Mouse (Mus musculus) heart, embryonic 14.5 days (tissue): ENCODE measurements at regions not wholly inside any gene's neighbourhood (a gene's known extent, or its start where the extent isn't known, plus 50 kb on each side); places are given as distances from the start of the nearest gene placed in this dataset.

Source experiments
- ATAC-seq: fragments of 200-750 bp; cut with Nextera tagmentation; 2 replicates; pipeline ENCODE4 v1.8.0; 2017; ENCODE audit warnings: low read depth, moderate TSS enrichment; ENCODE audit not compliant: insufficient number of reproducible peaks, insufficient read depth, low FRiP score
- H3K27ac ChIP-seq, 2 experiments: fragments of 200-500 bp in 1 of 2; fragments of 300-500 bp in 1 of 2; sonication (generic) in 1 of 2; replicated peaks in 1 of 2; 2 replicates each; pipeline ENCODE4 v1.5.1; 2012 to 2014; ENCODE audit warnings: low read depth in 2 of 2, low read length in 2 of 2, control low read depth in 1 of 2, mild to moderate bottlenecking in 1 of 2, mixed read lengths in 1 of 2; ENCODE audit not compliant: control insufficient read depth in 1 of 2, insufficient read depth in 1 of 2
- H3K27me3 ChIP-seq: fragments of 300-500 bp; sonication (generic); 2 replicates; pipeline ENCODE4 v1.6.1; 2014; ENCODE audit warnings: mild to moderate bottlenecking, low read length, control low read depth; ENCODE audit not compliant: control insufficient read depth, insufficient read depth
- H3K36me3 ChIP-seq: fragments of 300-500 bp; sonication (generic); 2 replicates; pipeline ENCODE4 v1.6.1; 2014; ENCODE audit warnings: mild to moderate bottlenecking, control low read depth, low read length, mixed read lengths; ENCODE audit not compliant: control insufficient read depth, insufficient read depth
- H3K4me1 ChIP-seq, 2 experiments: fragments of 200-500 bp in 1 of 2; fragments of 300-500 bp in 1 of 2; sonication (generic) in 1 of 2; 2 replicates each; pipeline ENCODE4 v1.6.1; 2012 to 2014; ENCODE audit warnings: low read length in 2 of 2, control low read depth in 1 of 2, mixed read lengths in 1 of 2; ENCODE audit not compliant: control insufficient read depth in 2 of 2, insufficient read depth in 2 of 2
- H3K4me2 ChIP-seq: fragments of 300-500 bp; sonication (generic); 2 replicates; pipeline ENCODE4 v1.6.1; 2014; ENCODE audit warnings: mild to moderate bottlenecking, low read length
- H3K4me3 ChIP-seq, 2 experiments: fragments of 200-500 bp in 1 of 2; fragments of 300-500 bp in 1 of 2; sonication (generic) in 1 of 2; 2 replicates each; pipeline ENCODE4 v1.5.1; 2012 to 2014; ENCODE audit warnings: low read length in 2 of 2, mild to moderate bottlenecking in 2 of 2, control low read depth in 1 of 2, low read depth in 1 of 2, moderate library complexity in 1 of 2; ENCODE audit not compliant: control insufficient read depth in 1 of 2, insufficient read depth in 1 of 2
- H3K9ac ChIP-seq: fragments of 300-500 bp; sonication (generic); 2 replicates; pipeline ENCODE4 v1.6.1; 2014; ENCODE audit warnings: mild to moderate bottlenecking, low read length
- H3K9me3 ChIP-seq: fragments of 300-500 bp; sonication (generic); 2 replicates; pipeline ENCODE4 v1.6.1; 2016; ENCODE audit warnings: low read length, control low read depth; ENCODE audit not compliant: control insufficient read depth
- WGBS: fragments of 180-500 bp; shearing (Covaris S2); extraction: QIAGEN DNeasy Blood & Tissue Kit; methylation state at CpG from one replicate; pipeline ENCODE4 v1.1.7; 2014; 5-methylcytosine and 5-hydroxymethylcytosine counted together

DNA sequence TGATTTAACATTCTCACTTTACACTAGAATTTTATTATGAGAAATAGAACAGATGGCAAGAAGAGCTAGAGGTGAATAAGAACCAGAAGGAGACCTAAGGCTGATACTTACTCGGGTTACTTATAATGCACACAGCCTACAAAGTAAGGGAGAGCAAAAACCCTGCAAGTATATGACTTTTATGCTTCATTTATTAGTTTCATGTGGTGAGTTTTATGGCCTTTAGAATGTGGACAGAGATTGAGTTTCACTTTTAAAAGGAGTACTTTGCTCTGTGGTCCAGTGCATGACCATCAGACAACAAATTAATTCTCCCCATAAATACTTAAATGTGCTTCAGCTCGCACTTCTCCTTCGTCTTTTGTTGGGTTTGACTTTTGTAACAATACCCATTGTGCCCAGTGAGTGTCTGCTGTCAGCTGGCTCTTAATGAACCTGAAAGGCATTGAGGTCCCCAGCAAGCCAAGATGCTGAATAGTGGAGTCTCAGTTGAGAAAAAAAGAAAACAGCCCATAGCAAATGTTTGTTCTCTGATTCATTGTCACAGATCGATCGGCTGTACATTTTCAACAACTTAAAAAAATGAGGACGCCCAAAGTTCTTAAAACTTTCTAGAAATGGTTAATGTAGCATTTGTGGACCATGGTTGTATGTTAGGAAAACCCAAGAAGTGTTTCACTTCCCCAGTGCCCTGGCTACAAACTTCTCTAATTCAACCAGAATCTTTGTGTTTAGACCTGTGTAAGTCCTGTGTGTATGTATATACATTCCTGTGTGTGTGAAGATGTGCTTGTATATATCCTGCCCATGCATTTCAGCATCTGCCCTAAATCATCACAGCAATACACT, 194.5 kb downstream of the Gm5426 start:
- Histone ChIP-seq H3K27me3 (no peaks in the 10 kb centered on the region), H3K4me3 (no peak overlapping the region), H3K4me2 (no peak overlapping the region), H3K9ac (no peak overlapping the region), H3K4me1 (peaks cover 0 to 2% of the 10 kb centered on the region in 2 experiments; a peak in 1 of 4 replicates), H3K36me3 (no peaks in the 10 kb centered on the region), H3K27ac (no peak overlapping the region), H3K9me3 (no peaks in the 10 kb centered on the region)
- WGBS: 80% methylated on average over 6 of the region's 6 CpGs
- no peak for ATAC-seq

DNA sequence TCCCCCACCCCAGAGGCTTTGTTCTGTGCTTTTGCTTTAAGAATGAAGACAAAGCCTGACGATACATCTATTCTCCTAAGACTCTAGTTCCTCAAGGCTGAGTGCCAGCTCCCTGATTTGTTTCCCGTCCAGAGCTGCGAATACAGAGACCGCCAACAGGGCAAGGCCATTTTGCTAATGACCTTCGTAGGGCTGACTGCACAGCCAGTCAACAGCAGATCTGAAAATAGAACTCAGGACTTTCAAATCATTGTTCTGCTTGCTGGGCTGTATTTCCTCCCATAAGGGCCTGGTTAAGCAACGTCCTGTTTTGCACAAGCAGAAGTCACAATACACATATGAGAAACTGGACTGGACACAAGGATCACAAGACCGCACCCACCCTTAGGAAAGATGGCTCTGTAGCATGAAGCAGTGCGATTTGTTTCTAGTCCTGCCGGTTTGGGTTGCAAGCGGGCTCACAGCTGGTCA, 196.4 kb downstream of the Gm5426 start:
- H3K27ac ChIP-seq: peak overlapping the region; percentile 18 to 31; a peak in 2 of 4 replicates
- no peaks in the 10 kb centered on the region for H3K9me3 ChIP-seq
- H3K4me1 ChIP-seq: peaks cover 0 to 2% of the 10 kb centered on the region in 2 experiments; a peak in 1 of 4 replicates
- H3K27me3 ChIP-seq: no peaks in the 10 kb centered on the region
- ATAC-seq: no peak
- WGBS: 61% methylated on average over 10 of the region's 10 CpGs
- no peak overlapping the region for H3K4me3 ChIP-seq
- no peak overlapping the region for H3K4me2 ChIP-seq
- H3K9ac ChIP-seq: no peak overlapping the region
- no peaks in the 10 kb centered on the region for H3K36me3 ChIP-seq

DNA sequence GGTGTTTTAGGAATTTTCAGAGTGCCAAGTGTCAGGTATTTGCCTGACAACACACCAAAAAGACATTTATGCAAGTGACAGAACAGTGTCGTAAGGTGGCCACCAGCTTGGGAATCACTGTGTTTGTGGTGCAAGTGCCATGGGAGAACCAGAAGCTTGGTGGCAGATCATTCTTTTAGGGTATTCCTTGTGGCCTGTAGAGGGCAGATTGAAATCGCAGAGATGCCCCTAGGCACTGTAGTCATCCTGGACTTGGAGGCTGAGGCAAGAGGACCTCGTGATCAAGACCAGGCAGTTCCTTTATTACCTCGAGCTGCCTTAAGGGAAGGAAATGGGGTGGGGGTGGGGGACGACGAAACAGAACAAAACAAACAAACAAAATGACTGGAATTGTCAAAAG, 196.8 kb downstream of the Gm5426 start:
- Histone ChIP-seq H3K4me1 (peaks cover 0 to 2% of the 10 kb centered on the region in 2 experiments; a peak in 1 of 4 replicates), H3K9me3 (no peaks in the 10 kb centered on the region), H3K27ac (peak overlapping the region; percentile 6 to 18; a peak in 2 of 4 replicates), H3K4me2 (no peak overlapping the region), H3K4me3 (no peak overlapping the region), H3K27me3 (no peaks in the 10 kb centered on the region), H3K9ac (no peak overlapping the region), H3K36me3 (no peaks in the 10 kb centered on the region)
- ATAC-seq: no peak
- WGBS: 73% methylated on average over 6 of the region's 6 CpGs

DNA sequence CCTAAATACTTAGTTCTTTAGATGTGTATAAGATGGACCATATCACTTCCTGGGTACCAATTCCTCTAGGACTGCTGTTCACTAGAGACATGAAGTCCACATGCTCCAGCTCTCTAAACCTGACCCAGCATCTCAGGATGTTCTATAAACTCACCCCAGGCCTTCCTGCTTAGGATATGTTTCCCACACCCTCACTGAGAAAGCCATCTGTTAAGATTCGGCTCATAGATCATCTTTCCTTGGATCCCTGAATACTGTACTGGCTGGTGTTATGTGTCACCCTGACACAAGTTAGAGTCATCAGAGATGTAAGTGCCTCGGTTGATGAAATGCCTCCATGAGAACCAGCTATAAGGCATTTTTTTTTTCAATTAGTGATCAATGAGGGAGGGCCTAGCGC, 199.9 kb downstream of the Gm5426 start:
- H3K27ac ChIP-seq: no peak overlapping the region
- no peaks in the 10 kb centered on the region for H3K9me3 ChIP-seq
- H3K9ac ChIP-seq: no peak overlapping the region
- peaks cover 0 to 2% of the 10 kb centered on the region in 2 experiments; a peak in 1 of 4 replicates for H3K4me1 ChIP-seq
- 86% methylated on average over 3 of the region's 3 CpGs for WGBS
- H3K27me3 ChIP-seq: no peaks in the 10 kb centered on the region
- no peaks in the 10 kb centered on the region for H3K36me3 ChIP-seq
- no peak overlapping the region for H3K4me3 ChIP-seq
- H3K4me2 ChIP-seq: no peak overlapping the region
- no peak for ATAC-seq

DNA sequence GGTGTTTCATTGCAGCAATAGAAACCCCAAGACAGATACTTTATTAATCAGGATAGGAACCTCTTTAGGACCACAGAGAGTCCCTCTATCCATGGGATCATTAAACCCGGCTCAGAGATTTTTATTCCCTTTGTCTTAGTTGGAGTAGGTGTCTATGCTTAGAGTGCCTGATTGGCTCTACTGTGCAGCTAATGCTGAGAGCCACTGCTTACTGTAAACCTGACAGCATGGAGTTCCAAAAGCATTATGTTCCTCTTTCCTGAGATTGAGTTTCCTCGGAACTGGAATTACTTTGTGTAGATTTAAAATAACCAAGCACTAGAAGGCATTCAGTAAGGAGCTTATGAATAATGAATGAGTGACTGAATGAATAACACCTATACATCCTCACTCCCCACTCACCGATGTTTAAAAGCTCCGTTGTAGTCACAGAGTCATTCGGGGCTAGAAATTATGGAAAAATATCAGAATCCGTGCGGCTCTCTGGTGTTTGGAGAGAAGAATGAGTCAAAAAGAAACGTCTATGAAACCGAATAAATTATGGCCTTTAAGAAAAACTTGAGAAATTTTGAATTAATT, 200.8 kb downstream of the Gm5426 start:
- no peaks in the 10 kb centered on the region for H3K9me3 ChIP-seq
- H3K9ac ChIP-seq: no peak overlapping the region
- no peaks in the 10 kb centered on the region for H3K36me3 ChIP-seq
- H3K4me2 ChIP-seq: no peak overlapping the region
- 85% methylated on average over 9 of the region's 9 CpGs for WGBS
- H3K27me3 ChIP-seq: no peaks in the 10 kb centered on the region
- no peak for ATAC-seq
- peaks cover 0 to 2% of the 10 kb centered on the region in 2 experiments; a peak in 1 of 4 replicates for H3K4me1 ChIP-seq
- no peak overlapping the region for H3K27ac ChIP-seq
- H3K4me3 ChIP-seq: no peak overlapping the region

DNA sequence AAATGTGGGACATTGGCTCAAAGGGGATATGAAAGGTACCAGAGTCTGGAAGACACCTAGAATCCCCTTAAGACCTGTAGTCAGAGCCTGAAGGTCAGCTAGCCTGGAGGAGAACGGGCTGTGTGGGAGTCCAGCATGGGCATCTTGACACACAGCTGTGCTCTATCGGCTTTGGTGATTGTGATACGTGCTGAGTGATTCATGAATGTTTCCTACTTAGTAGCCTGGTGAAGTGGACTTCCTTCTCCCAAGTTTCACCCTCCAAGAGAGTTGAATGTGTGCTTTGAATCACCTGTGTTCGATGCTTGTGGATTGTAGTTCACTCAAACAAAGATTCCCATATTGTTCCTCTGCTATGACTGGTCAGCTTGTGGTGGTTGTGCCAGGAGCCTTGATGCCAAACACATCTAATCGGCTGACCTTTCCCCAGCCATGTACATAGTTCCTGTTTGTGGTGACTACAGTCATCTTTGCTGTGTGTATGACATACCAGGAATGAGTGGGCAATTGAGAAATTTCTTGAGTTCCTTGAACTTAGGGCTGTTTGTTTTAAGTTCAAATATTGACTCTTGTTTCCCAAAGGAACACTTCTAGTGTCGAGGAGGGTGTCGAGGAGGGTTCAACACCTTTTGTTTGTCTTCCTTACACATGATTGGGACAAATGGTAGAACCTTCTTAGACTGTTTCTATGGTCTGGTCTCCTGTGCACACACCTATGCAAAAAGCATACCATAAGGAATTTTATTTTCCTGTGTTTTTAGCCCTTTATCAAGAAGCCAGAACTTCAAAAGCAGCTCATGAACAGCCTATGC, 201.6 kb downstream of the Gm5426 start:
- Histone ChIP-seq H3K9me3 (no peaks in the 10 kb centered on the region), H3K4me1 (no peaks in the 10 kb centered on the region), H3K36me3 (no peaks in the 10 kb centered on the region), H3K4me2 (no peak overlapping the region), H3K27me3 (no peaks in the 10 kb centered on the region), H3K27ac (no peak overlapping the region), H3K4me3 (no peak overlapping the region), H3K9ac (no peak overlapping the region)
- ATAC-seq: no peak
- 59% methylated on average over 7 of the region's 7 CpGs for WGBS

DNA sequence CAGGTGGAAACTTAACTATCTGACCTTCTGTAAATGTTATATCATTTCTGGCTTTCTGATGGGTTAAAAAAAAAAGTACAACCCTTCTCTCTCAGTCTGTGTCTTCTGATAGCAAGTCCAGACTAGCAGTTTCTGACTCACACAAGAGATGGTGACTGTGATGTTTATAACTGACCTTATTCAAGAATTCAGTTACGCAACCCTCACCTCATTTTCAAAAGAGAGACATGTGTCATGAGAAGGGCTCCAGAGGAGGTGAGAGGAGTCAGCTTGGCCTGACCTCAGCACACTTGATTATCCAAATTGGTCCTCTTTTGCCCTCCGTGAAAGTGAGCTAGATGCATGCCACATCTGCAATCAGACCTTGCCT, 202.2 kb downstream of the Gm5426 start:
- no peaks in the 10 kb centered on the region for H3K9me3 ChIP-seq
- no peaks in the 10 kb centered on the region for H3K27me3 ChIP-seq
- no peak for ATAC-seq
- no peak overlapping the region for H3K4me2 ChIP-seq
- 82% methylated on average over 2 of the region's 2 CpGs for WGBS
- H3K27ac ChIP-seq: no peak overlapping the region
- H3K9ac ChIP-seq: no peak overlapping the region
- H3K36me3 ChIP-seq: no peaks in the 10 kb centered on the region
- no peak overlapping the region for H3K4me3 ChIP-seq
- H3K4me1 ChIP-seq: no peaks in the 10 kb centered on the region
